25 mouse cellular contexts compared by ENCODE assay signal in genomic region chr1:89845487-89845886, GRCm38 (mm10).
DNase-seq lines count a peak whose midpoint lies in the region; ATAC-seq and TF ChIP-seq lines count a peak whose summit lies in the region.
"Had no signal": no experiment of that assay in that cellular context is flagged by ENCODE, and none has a peak within 500 bp of the region (broad histone marks: within the 10 kb centered on the region; RNA-seq: fewer than 3 reads in every experiment).

No protein-coding gene starts in this region.

- no peak for TF ChIP-seq CTCF in Patski (IDR thresholded peaks at IDR 0.05)

- 63% methylated on average over 4 of the region's 4 CpGs for WGBS in embryonic facial prominence, embryonic 14.5 days

- POLR2A ChIA-PET in Patski (lab: Charles Lee) = no interaction called here

- no peak overlapping the region for H3K4me3 ChIP-seq in embryonic facial prominence, embryonic 14.5 days (ENCODE audit: low read depth, low read length)
- H3K4me3 ChIP-seq: hindbrain, embryonic 10.5 days; hindbrain, embryonic 15.5 days; limb, embryonic 13.5 days; lung, embryonic 15.5 days; midbrain, embryonic 10.5 days; myocyte; neural tube, embryonic 12.5 days had no signal

- H3K9ac ChIP-seq in embryonic facial prominence, embryonic 14.5 days (ENCODE audit: low read depth, low read length) = no peak overlapping the region
- H3K9ac ChIP-seq: hindbrain, embryonic 15.5 days; limb, embryonic 13.5 days; lung, embryonic 15.5 days; neural tube, embryonic 12.5 days had no signal

- peak; percentile 85 for ATAC-seq in frontal cortex, adult (ENCODE audit: low TSS enrichment)
- peak; percentile 36 for ATAC-seq in Patski
- no peak for ATAC-seq in embryonic facial prominence, embryonic 14.5 days (ENCODE audit: low read depth)
- ATAC-seq: CD4-positive, CD25-positive, alpha-beta regulatory T cell, adult 4 months; inflammation-experienced regulatory T-cells, adult 6 months had no signal

- intact Hi-C loops in left cerebral cortex, postnatal 4 days (cut with DNase I) = loop anchor here (10.0 kb wide), 1 partner anchor 181 kb away; no protein-coding TSS in a partner anchor

- H3K27ac ChIP-seq in embryonic facial prominence, embryonic 14.5 days (replicated peaks; ENCODE audit: low read depth, low read length) = peak overlapping the region; percentile 24; the same call in 1 of the 2 replicates
- H3K27ac ChIP-seq: hindbrain, embryonic 10.5 days; hindbrain, embryonic 15.5 days; limb, embryonic 13.5 days; lung, embryonic 15.5 days; midbrain, embryonic 10.5 days; neural tube, embryonic 12.5 days had no signal

- H3K9me3 ChIP-seq in embryonic facial prominence, embryonic 14.5 days (ENCODE audit: control insufficient read depth, low read length) = no peaks in the 10 kb centered on the region
- H3K9me3 ChIP-seq: hindbrain, embryonic 15.5 days; limb, embryonic 13.5 days; lung, embryonic 15.5 days; neural tube, embryonic 12.5 days had no signal

- in situ Hi-C loops in Patski (cut with MboI; ENCODE audit: low pct_unique_long_range_greater_than_20kb) = loop anchor here (10.0 kb wide), 1 partner anchor 201 kb away; no protein-coding TSS in a partner anchor

- peaks cover 24% of the 10 kb centered on the region for H3K4me1 ChIP-seq in embryonic facial prominence, embryonic 14.5 days (ENCODE audit: control insufficient read depth, insufficient read depth, low read length)

- CTCF ChIA-PET in Patski (lab: Charles Lee) = no interaction called here

- peaks cover 23% of the 10 kb centered on the region; the same call in 1 of the 2 replicates for H3K36me3 ChIP-seq in embryonic facial prominence, embryonic 14.5 days (ENCODE audit: control insufficient read depth, insufficient read depth, low read length)
- H3K36me3 ChIP-seq: lung, embryonic 15.5 days had no signal

- H3K27me3 ChIP-seq in Patski = no peaks in the 10 kb centered on the region
- H3K27me3 ChIP-seq in embryonic facial prominence, embryonic 14.5 days (replicated peaks; ENCODE audit: control insufficient read depth, insufficient read depth, low read length) = no peaks in the 10 kb centered on the region
- H3K27me3 ChIP-seq: hindbrain, embryonic 15.5 days; lung, embryonic 15.5 days had no signal

- H3K4me2 ChIP-seq in embryonic facial prominence, embryonic 14.5 days (ENCODE audit: low read depth, low read length) = no peak overlapping the region
- H3K4me2 ChIP-seq: hindbrain, embryonic 15.5 days; liver, embryonic 11.5 days; lung, embryonic 15.5 days; neural tube, embryonic 12.5 days had no signal

- DNase-seq in frontal cortex, postnatal 25 days (ENCODE audit: low spot score in 2 of 2) = no peak
- peak; percentile 11 to 48 for DNase-seq in left cerebral cortex, adult 9 months (ENCODE audit: low spot score in 2 of 2)
- DNase-seq in left cerebral cortex, postnatal 4 days = no peak
- no peak for DNase-seq in Patski (ENCODE audit: low read depth, low spot score)
- no peak for DNase-seq in embryonic facial prominence, embryonic 14.5 days (ENCODE audit: low spot score)
- DNase-seq in heart, adult 8-10 months (ENCODE audit: low spot score) = no peak
- no peak for DNase-seq in ovary, postnatal 10 days (ENCODE audit: low spot score)
- DNase-seq: adrenal gland, adult 2 months; adrenal gland, postnatal 36 days; cerebellum, adult 2 months; cerebellum, postnatal 14 days; gastrocnemius, postnatal 10 days; kidney, adult 11 months; kidney, postnatal 14 days had no signal

Comparison
In these comparisons a context has a peak if more than half of its experiments do, and no peak if none do; other contexts are left out.
1. DNase-seq: peak in left cerebral cortex, adult 9 months (2 of 2); none in frontal cortex, postnatal 25 days (0 of 2), left cerebral cortex, postnatal 4 days (single experiment), Patski (single experiment), embryonic facial prominence, embryonic 14.5 days (single experiment), heart, adult 8-10 months (single experiment) and ovary, postnatal 10 days (single experiment).